Mouse (Mus musculus) lung, embryonic 15.5 days (tissue): ENCODE data around the gene Ripor2. TPM values are rescaled to one million over a fixed set of nuclear protein-coding genes. Genes with fewer than 3 reads are reported as not detected.

Experiments used
- ATAC-seq: fragments of 200-750 bp; cut with Nextera tagmentation; 2 replicates; pipeline ENCODE4 v1.8.0; 2017; ENCODE audit warnings: moderate number of reproducible peaks, borderline replicate concordance; ENCODE audit not compliant: low FRiP score, low TSS enrichment; ENCODE audit errors: extremely low read depth
- H3K27ac ChIP-seq: fragments of 300-500 bp; sonication (generic); 2 replicates; pipeline ENCODE4 v1.5.1; 2015; ENCODE audit warnings: moderate library complexity, mild to moderate bottlenecking, inconsistent platforms
- H3K27me3 ChIP-seq: fragments of 300-500 bp; sonication (generic); 2 replicates; pipeline ENCODE4 v1.6.1; 2015; ENCODE audit warnings: inconsistent platforms
- H3K36me3 ChIP-seq: fragments of 300-500 bp; sonication (generic); 2 replicates; pipeline ENCODE4 v1.6.1; 2015; ENCODE audit warnings: inconsistent platforms
- H3K4me1 ChIP-seq: fragments of 300-500 bp; sonication (generic); 2 replicates; pipeline ENCODE4 v1.6.1; 2015; ENCODE audit warnings: inconsistent platforms
- H3K4me2 ChIP-seq: fragments of 300-500 bp; sonication (generic); 2 replicates; pipeline ENCODE4 v1.6.1; 2015; ENCODE audit warnings: inconsistent platforms, mild to moderate bottlenecking, moderate library complexity
- H3K4me3 ChIP-seq: fragments of 300-500 bp; sonication (generic); 2 replicates; pipeline ENCODE4 v1.5.1; 2015; ENCODE audit warnings: mild to moderate bottlenecking, inconsistent platforms
- H3K9ac ChIP-seq: fragments of 300-500 bp; sonication (generic); 2 replicates; pipeline ENCODE4 v1.6.1; 2015; ENCODE audit warnings: inconsistent platforms
- H3K9me3 ChIP-seq: fragments of 300-500 bp; sonication (generic); 2 replicates; pipeline ENCODE4 v1.6.1; 2016; ENCODE audit warnings: inconsistent platforms
- WGBS: fragments of 180-500 bp; shearing (Covaris S2); methylation state at CpG from one replicate; pipeline ENCODE4 v1.1.7; 2015; 5-methylcytosine and 5-hydroxymethylcytosine counted together
- polyA plus RNA-seq: library from polyadenylated mRNA; unstranded; fragments of >200 nt; fragmentation: Nextera tagmentation; extraction: Ambion mirVana; gene quantifications from 2 replicates; pipeline ENCODE4 v1.2.1, GENCODE M21; 2015

Ripor2 gene
- polyA plus RNA-seq, 1 experiment from 2014 or later, result 5.4 TPM

GRCm38 (mm10) chr13:24729128-24729527, 147.1 kb downstream of the Ripor2 start:
- Histone ChIP-seq H3K9me3 (no peaks in the 10 kb centered on the region), H3K27ac (no peak overlapping the region), H3K4me2 (no peak overlapping the region), H3K9ac (no peak overlapping the region), H3K27me3 (no peaks in the 10 kb centered on the region), H3K36me3 (no peaks in the 10 kb centered on the region), H3K4me1 (no peaks in the 10 kb centered on the region), H3K4me3 (no peak overlapping the region)
- no peak for ATAC-seq
- WGBS, result 86% methylated on average over 5 of the region's 5 CpGs

DNA sequence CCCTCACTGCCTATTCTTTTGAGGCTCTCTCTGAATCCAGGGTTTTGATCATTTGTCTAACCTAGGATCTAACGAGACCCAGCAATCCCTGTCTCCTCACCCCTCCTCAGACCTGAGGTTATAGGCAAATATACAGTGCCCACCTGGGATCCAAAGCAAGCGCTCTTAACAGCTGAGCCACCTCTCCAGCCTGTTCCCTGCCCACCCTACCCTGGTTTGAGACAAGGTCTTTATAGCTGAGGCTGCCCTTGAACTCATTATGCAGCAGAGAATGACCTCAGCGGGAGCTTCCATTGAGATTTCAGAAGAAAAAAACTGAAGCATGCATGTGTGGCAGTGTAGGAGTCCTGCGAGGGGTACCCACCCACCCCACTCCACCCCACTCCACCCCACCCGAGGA, 152.5 kb downstream of the Ripor2 start:
- Histone ChIP-seq H3K27me3 (no peaks in the 10 kb centered on the region), H3K27ac (no peak overlapping the region), H3K4me1 (no peaks in the 10 kb centered on the region), H3K9ac (no peak overlapping the region), H3K36me3 (no peaks in the 10 kb centered on the region), H3K4me2 (no peak overlapping the region), H3K9me3 (no peaks in the 10 kb centered on the region), H3K4me3 (no peak overlapping the region)
- no peak for ATAC-seq
- 76% methylated on average over 5 of the region's 5 CpGs for WGBS

DNA sequence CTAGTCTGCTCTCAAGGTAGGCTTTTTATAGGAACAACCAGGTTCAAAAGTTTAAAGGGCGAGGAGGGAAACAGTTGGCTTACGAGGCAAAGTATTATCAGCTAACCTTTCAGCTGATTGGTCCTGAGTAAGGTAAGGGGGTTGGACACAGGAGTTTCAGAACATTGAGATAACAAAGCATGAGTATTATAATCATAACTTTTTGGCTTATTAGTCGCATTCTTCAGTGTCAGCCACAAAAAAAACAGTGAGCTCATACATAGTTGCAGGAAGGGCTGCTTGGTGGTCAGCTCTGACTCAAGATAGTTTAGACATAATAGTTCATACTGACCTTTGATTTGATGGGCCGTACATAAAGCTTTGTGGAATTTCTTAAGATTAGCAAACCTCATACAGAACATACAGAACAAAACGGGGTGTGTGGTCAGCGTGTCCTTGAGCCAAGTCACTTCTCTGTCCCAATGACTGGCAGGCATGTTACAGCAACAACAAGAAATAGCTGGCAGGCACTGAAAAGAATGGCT, 153.7 kb downstream of the Ripor2 start:
- no peak overlapping the region for H3K9ac ChIP-seq
- H3K36me3 ChIP-seq, result no peaks in the 10 kb centered on the region
- no peak overlapping the region for H3K4me2 ChIP-seq
- H3K4me3 ChIP-seq, result no peak overlapping the region
- WGBS, result 56% methylated on average over 6 of the region's 6 CpGs
- H3K27ac ChIP-seq, result no peak overlapping the region
- 0 out of 2 replicates have a peak, but pooled peaks have one; percentile 35 for ATAC-seq
- H3K4me1 ChIP-seq, result no peaks in the 10 kb centered on the region
- H3K9me3 ChIP-seq, result no peaks in the 10 kb centered on the region
- H3K27me3 ChIP-seq, result no peaks in the 10 kb centered on the region

DNA sequence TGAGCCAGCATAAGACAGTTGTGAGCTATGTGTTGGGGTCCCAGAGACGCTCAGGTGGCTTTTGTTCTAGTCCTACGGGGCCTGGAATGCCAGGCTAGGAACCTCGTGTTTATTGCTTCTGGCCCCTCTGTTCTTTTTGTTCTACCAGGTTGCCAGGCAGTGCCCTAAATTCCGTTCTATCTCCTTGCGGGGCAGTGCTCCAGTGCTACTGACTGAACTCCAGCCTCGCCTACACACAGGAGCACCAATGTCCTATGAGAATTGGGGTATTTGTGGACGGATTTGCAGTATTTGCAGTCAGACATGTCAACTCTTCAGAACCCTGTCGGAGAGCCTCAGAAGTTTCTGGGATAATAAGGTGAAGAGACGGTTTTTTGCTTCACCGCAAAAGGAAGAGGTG, 159.0 kb downstream of the Ripor2 start, which contains the start of gene Armh2:
Armh2 (plus strand) TSS at position 205 of the 400 bp plus-strand sequence.
- no peak within 1 kb of the TSS for H3K9ac ChIP-seq
- H3K36me3 ChIP-seq, result no peaks in the 10 kb centered on the region
- H3K9me3 ChIP-seq, result no peaks in the 10 kb centered on the region
- H3K4me1 ChIP-seq, result no peaks in the 10 kb centered on the region
- no peak within 1 kb of the TSS for H3K4me2 ChIP-seq
- 88% methylated on average over 10 of the region's 10 CpGs for WGBS
- no peak within 1 kb of the TSS for H3K27ac ChIP-seq
- ATAC-seq, result no peak
- H3K4me3 ChIP-seq, result no peak within 1 kb of the TSS
- no peaks in the 10 kb centered on the region for H3K27me3 ChIP-seq

DNA sequence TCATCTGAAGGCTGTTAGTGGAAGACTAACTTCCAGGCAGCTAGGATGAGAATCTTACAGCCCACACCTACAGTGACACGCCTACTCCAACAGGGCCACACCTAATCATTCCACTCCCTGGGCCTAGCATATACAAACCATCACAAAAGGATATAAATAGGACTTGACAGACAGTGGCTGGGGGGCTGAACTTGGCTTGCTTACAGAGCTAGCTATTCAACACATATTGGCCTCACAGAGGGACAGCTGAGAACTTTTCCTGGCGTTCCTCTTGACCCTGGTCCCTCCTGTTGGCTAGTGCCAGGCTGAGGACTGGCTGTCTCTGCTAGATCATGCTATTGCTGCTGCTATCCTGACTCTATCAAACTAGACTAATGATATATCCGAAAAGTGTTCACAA, 165.8 kb downstream of the Ripor2 start:
- WGBS, result 61% methylated on average over 3 of the region's 3 CpGs
- no peak for ATAC-seq

DNA sequence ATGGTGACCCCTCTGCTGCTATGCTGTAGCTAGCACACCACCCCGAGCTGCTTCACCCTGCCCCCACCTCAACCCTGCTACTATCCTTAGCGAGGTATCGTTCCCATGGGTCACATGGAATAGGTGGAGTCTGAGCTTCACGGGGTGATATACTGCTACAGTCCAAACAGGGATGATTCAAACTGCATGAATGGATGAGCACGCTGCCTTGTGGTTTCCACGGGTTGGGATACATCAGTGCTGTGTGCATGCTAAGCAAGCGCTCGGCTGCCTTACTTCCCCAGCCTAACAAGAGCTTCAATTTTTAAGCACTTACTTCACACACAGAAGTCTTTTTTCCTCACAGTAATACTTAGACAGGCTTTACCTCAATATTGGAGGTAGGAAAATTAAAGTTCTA, 168.8 kb downstream of the Ripor2 start:
- WGBS, result 86% methylated on average over 8 of the region's 8 CpGs
- Histone ChIP-seq H3K4me3 (no peak overlapping the region), H3K9ac (no peak overlapping the region), H3K4me1 (no peaks in the 10 kb centered on the region), H3K27ac (no peak overlapping the region), H3K9me3 (no peaks in the 10 kb centered on the region), H3K36me3 (peaks cover 47% of the 10 kb centered on the region), H3K4me2 (no peak overlapping the region), H3K27me3 (no peaks in the 10 kb centered on the region)
- no peak for ATAC-seq

More for the DNA sequence above, 165.8 kb downstream of the Ripor2 start:
- Histone ChIP-seq H3K4me2 (no peak overlapping the region), H3K4me1 (no peaks in the 10 kb centered on the region), H3K27me3 (no peaks in the 10 kb centered on the region), H3K36me3 (peaks cover 25% of the 10 kb centered on the region), H3K9ac (no peak overlapping the region), H3K9me3 (no peaks in the 10 kb centered on the region), H3K27ac (no peak overlapping the region), H3K4me3 (no peak overlapping the region)

GRCm38 (mm10) chr13:24751396-24751795, 169.4 kb downstream of the Ripor2 start:
- Histone ChIP-seq H3K9ac (no peak overlapping the region), H3K4me3 (no peak overlapping the region), H3K36me3 (peaks cover 53% of the 10 kb centered on the region), H3K4me2 (no peak overlapping the region), H3K27ac (no peak overlapping the region), H3K27me3 (no peaks in the 10 kb centered on the region), H3K4me1 (no peaks in the 10 kb centered on the region), H3K9me3 (no peaks in the 10 kb centered on the region)
- 85% methylated on average over 8 of the region's 8 CpGs for WGBS
- no peak for ATAC-seq

DNA sequence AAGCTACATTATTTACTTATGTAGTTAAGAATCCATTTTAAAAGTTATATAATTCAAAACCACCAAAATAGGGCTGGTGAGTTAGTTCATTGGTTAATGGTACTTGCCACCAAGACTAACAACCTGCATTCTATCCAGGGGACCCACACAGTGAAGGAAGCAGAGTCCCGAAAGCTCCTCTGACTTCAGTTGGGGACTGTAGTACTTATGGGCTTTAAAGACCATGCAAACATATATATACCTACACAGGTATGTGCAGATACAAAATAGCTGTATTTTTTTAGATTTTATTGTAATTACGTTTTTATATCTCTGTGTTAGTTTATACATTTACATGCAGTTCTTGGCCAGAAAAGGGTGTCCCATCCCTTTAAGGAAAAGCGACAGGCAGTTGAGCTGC, 174.8 kb downstream of the Ripor2 start:
- Histone ChIP-seq H3K9me3 (no peaks in the 10 kb centered on the region), H3K27me3 (no peaks in the 10 kb centered on the region), H3K27ac (no peak overlapping the region), H3K4me2 (no peak overlapping the region), H3K9ac (no peak overlapping the region), H3K4me3 (no peak overlapping the region), H3K4me1 (peaks cover 8% of the 10 kb centered on the region; the same call in 1 of the 2 replicates), H3K36me3 (peaks cover 54% of the 10 kb centered on the region)
- no peak for ATAC-seq
- WGBS, result 93% methylated on average over 3 of the region's 3 CpGs

DNA sequence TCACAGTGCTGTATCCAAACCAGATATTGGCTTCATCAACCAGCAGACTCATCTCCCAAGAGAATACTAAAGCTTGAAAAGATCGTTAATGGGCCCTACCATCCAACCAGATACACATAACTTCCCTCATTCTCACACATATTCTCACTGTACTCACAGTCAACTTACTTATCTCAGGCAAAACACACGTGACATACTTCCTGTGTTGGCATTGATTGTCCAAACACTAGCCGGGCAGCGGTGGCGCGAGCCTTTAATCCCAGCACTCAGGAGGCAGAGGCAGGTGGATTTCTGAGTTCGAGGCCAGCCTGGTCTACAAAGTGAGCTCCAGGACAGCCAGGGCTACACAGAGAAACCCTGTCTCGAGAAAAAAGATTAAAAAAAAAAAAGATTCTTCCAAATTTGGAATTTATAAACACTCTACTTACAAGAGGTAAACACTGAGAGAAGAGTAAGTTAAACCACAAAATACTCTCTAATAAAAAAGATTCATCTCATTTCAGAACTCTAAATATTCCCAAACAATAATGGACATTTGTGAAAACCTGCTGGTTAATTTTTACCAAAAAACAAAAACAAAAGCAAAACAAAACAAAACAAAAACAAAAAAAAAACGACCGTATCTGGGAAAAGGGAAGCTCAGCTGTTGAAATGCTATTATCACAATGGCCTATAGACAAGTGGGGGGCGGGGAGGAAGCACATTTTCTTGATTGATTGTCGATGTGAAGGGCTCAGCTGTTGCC, 176.0 kb downstream of the Ripor2 start:
- Histone ChIP-seq H3K36me3 (peaks cover 46% of the 10 kb centered on the region), H3K4me2 (no peak overlapping the region), H3K27me3 (no peaks in the 10 kb centered on the region), H3K9me3 (no peaks in the 10 kb centered on the region), H3K27ac (no peak overlapping the region), H3K9ac (no peak overlapping the region), H3K4me3 (no peak overlapping the region), H3K4me1 (peaks cover 14% of the 10 kb centered on the region; the same call in 1 of the 2 replicates)
- no peak for ATAC-seq
- WGBS, result 69% methylated on average over 12 of the region's 12 CpGs

DNA sequence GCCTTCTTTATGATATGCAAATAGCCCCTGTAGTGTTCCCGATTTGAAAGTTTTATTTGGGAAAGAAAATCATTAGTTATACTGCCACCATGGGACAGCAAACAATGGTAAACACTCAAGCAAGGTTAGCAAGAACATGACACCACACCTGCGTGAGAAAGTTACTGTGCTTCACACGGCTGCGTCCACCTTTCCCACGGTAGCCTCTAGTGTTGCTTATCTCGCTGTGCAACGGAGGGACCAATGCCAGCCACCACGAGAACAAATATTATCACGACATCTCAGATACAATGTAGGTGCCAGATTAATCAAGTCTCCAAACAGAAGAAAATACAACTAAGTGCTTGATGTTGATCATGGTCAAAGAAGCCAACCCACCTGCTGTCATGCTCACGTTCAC, 177.5 kb downstream of the Ripor2 start:
- WGBS, result 76% methylated on average over 10 of the region's 10 CpGs
- Histone ChIP-seq H3K36me3 (peaks cover 36% of the 10 kb centered on the region), H3K27ac (no peak overlapping the region), H3K4me1 (peaks cover 14% of the 10 kb centered on the region; the same call in 1 of the 2 replicates), H3K4me2 (no peak overlapping the region), H3K27me3 (no peaks in the 10 kb centered on the region), H3K4me3 (no peak overlapping the region), H3K9ac (no peak overlapping the region), H3K9me3 (no peaks in the 10 kb centered on the region)
- no peak for ATAC-seq

DNA sequence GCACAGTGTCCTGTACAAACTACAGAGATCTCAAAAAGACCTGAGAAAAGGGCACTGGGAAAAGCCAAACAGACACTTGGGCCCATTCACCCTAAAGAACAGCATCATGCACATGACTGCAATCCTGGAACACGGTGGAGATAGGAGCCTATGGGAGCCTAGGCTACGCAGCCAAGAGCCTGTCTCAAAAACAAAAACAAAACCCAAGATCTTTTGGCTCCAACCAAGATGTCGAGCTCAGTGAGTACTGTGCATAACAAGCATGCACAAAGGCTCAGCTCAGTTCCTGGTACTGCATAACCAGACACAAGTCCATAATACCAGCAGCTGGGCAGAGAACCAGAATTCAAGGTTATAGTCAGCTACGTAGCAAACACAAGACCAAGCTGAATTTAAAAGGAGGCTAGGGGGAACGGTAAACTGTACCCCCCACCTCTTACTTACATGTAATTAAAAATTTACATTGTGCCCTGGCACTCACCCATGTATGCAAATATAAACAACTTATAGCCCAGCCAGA, 178.4 kb downstream of the Ripor2 start:
- no peak for ATAC-seq
- Histone ChIP-seq H3K4me3 (peak overlapping the region; percentile 87), H3K9ac (peak overlapping the region; percentile 87), H3K27me3 (no peaks in the 10 kb centered on the region), H3K27ac (no peak overlapping the region), H3K4me1 (peaks cover 14% of the 10 kb centered on the region; the same call in 1 of the 2 replicates), H3K4me2 (peak overlapping the region; percentile 66), H3K9me3 (no peaks in the 10 kb centered on the region), H3K36me3 (peaks cover 28% of the 10 kb centered on the region)
- WGBS, result 50% methylated on average over 5 of the region's 5 CpGs

GRCm38 (mm10) chr13:24761083-24761402, 179.1 kb downstream of the Ripor2 start:
- peaks cover 22% of the 10 kb centered on the region for H3K36me3 ChIP-seq
- H3K4me1 ChIP-seq, result peaks cover 14% of the 10 kb centered on the region; the same call in 1 of the 2 replicates
- no peak for ATAC-seq
- peak overlapping the region; percentile 87 for H3K4me3 ChIP-seq
- no peaks in the 10 kb centered on the region for H3K9me3 ChIP-seq
- H3K27ac ChIP-seq, result peak overlapping the region; percentile 97
- H3K4me2 ChIP-seq, result peak overlapping the region; percentile 66
- 2% methylated on average over 10 of the region's 10 CpGs for WGBS
- H3K27me3 ChIP-seq, result no peaks in the 10 kb centered on the region
- peak overlapping the region; percentile 87 for H3K9ac ChIP-seq
